Mouse (Mus musculus) olfactory bulb, adult 2 months (tissue): ENCODE results near the gene Hoxb6.

ENCODE experiments used
- CTCF ChIP-seq: fragments of 200-500 bp; IDR thresholded peaks from 2 replicates; pipeline ENCODE4 v1.5.1; 2012; ENCODE audit warnings: low read depth, mild to moderate bottlenecking, low read length, moderate library complexity; ENCODE audit not compliant: insufficient read depth
- POLR2A ChIP-seq: fragments of 200-500 bp; IDR thresholded peaks from 2 replicates; pipeline ENCODE4 v1.6.1; 2012; ENCODE audit warnings: mild to moderate bottlenecking, low read depth, low read length, moderate library complexity; ENCODE audit not compliant: insufficient read depth

DNA sequence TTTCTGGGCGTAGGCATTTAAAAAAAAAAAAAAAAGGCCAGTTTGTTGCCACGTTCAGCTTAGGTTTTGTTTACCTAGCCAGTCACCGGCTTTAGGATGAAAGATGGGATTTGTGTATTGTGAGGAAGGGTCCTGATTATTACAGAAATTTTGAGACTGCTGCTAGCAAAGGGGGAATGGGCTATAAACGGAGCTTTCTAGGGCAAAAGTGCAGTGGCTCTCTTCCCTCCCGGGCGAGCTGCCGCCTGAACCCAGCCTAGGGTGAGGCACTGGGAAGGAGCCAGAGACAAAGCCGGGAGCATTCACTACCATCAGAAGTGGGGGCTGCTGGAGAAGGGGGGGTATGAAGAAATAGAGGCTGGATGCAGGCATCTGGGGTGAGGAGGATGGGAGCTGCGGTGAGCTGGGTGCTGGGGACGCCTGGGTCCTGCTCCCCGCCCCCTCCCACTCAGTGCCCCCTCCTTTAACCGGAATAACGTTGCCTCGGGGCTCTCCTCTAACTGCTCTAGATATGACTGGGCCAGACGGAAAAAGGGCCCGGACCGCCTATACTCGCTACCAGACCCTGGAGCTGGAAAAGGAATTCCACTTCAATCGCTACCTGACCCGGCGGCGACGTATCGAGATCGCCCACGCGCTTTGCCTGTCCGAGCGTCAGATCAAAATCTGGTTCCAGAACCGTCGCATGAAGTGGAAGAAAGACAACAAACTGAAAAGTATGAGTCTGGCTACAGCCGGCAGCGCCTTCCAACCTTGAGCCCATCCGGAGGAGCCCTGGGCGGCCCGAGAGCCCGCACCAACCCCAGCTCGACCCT lies 12.3 kb downstream of the Hoxb6 start:
- TF ChIP-seq CTCF (no peak), POLR2A (no peak)
